Mouse (Mus musculus): ENCODE results near the gene Aqr.

Aqr gene

GRCm38 (mm10) chr2:114066226-114066625, 120.6 kb downstream of the Aqr start:
- DNase-seq (ENCODE audit: extremely low spot score), result no peak

- no peak for DNase-seq (ENCODE audit: extremely low spot score)
Observed at GRCm38 (mm10) chr2:114064004-114064403, 122.8 kb downstream of the Aqr start.

GRCm38 (mm10) chr2:114060071-114060591, 126.7 kb downstream of the Aqr start:
- no peak for DNase-seq (ENCODE audit: extremely low spot score)

GRCm38 (mm10) chr2:114059608-114060007, 127.2 kb downstream of the Aqr start:
- DNase-seq (ENCODE audit: extremely low spot score), result no peak

GRCm38 (mm10) chr2:114058226-114058796, 128.5 kb downstream of the Aqr start:
- DNase-seq (ENCODE audit: extremely low spot score), result no peak

GRCm38 (mm10) chr2:114057303-114057853, 129.4 kb downstream of the Aqr start:
- DNase-seq (ENCODE audit: extremely low spot score), result no peak

GRCm38 (mm10) chr2:114054129-114054528, 132.7 kb downstream of the Aqr start:
- DNase-seq (ENCODE audit: extremely low spot score), result no peak

GRCm38 (mm10) chr2:114052696-114053598, 133.9 kb downstream of the Aqr start, which contains the start of gene Actc1:
Actc1 (minus strand) TSS chr2:114053548.
- DNase-seq (ENCODE audit: extremely low spot score), result peak; percentile 17

- DNase-seq (ENCODE audit: extremely low spot score), result no peak
Observed at GRCm38 (mm10) chr2:114051871-114052241, 135.0 kb downstream of the Aqr start.
